Mouse (Mus musculus): Measurements from ENCODE around the gene Ngb.

DNA sequence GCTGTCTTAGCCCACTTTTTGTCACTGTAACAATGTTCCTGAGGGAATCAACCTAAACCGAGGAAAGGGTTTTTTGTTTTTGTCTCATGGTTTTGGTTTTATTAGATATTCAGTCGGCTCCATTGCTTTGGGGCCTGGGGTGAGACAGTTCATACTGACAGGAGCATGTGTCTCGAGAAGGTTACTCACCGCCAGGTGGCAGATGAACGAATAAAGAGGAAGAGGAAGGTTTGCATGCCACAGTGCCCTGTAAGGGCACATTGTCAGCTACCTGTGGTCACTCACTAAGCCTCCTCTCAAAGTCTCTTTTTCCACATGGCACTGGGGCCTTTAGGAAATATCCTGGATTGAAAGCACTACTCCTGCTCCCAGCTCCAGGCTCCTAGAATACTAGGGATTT, 31.8 kb downstream of the Ngb start:
- TF ChIP-seq CTCF (IDR thresholded peaks at IDR 0.05; ENCODE audit: borderline replicate concordance, insufficient read depth, low read depth, low read length) (no peak), POLR2A (IDR thresholded peaks at IDR 0.05; ENCODE audit: borderline replicate concordance, insufficient read depth, low read length) (no peak)

Data from cerebellum, adult 2 months (tissue).